ENCODE assay signal across 2 mouse cellular contexts in the genomic region with DNA sequence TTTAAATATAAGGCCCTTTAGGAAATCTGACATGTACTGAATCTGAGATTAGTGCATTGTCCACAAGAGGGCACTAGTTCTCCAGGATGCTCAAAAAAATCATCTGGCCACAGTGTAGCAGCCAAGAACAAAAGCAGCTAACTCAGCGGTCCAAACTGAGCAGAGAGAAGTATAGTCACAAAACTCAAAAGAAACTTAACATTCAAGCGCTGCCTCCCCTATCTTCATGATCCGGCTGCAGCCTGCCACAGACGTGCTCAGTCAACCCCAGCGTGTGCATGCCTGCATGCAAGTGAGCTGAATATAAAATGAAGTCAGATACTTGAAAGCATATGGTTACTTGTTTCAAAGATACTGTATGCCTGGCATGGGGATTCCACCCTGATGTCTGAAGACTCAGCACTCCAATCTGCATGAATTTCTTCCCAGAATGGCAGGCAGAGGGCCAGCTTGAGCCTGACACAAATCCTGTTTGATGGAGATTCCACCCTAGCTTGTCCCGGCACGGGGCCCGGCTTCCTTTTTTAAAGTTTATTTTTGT.
TF ChIP-seq lines count a peak whose summit lies in the region.

No protein-coding gene starts in this region.

TF ChIP-seq in CH12.LX, 34 proteins besides CTCF, POLR2A, EP300 and RAD21 (continued from another document):
- no peak for TF ChIP-seq JUND (conservative IDR thresholded peaks at IDR 0.05; ENCODE audit: low read depth, low read length)
- TF ChIP-seq ETS1 (conservative IDR thresholded peaks at IDR 0.05; ENCODE audit: low read depth, low read length): no peak
- TF ChIP-seq BHLHE40 (IDR thresholded peaks at IDR 0.05; ENCODE audit: low read depth, low read length): 0 out of 2 replicates have a peak, but pooled peaks have one; percentile 6
- TF ChIP-seq MAFK (IDR thresholded peaks at IDR 0.05; ENCODE audit: insufficient replicate concordance, low read length): peak; percentile 68; the same call in 1 of the 2 replicates
- no peak for TF ChIP-seq SIN3A (IDR thresholded peaks at IDR 0.05; ENCODE audit: low read length)
- no peak for TF ChIP-seq CHD1 (IDR thresholded peaks at IDR 0.05; ENCODE audit: low read depth, low read length)
- no peak for TF ChIP-seq MEF2A (IDR thresholded peaks at IDR 0.05; ENCODE audit: borderline replicate concordance, low read depth, low read length)
- peak; percentile 61 for TF ChIP-seq ZNF384 (IDR thresholded peaks at IDR 0.05; ENCODE audit: low read depth, low read length)
- no peak for TF ChIP-seq TBP (conservative IDR thresholded peaks at IDR 0.05; ENCODE audit: low read depth, low read length)
- TF ChIP-seq NRF1 (IDR thresholded peaks at IDR 0.05; ENCODE audit: low read depth, low read length): no peak
- no peak for TF ChIP-seq KAT2A (IDR thresholded peaks at IDR 0.05; ENCODE audit: insufficient replicate concordance, low read length)
- no peak for TF ChIP-seq MAX (IDR thresholded peaks at IDR 0.05; ENCODE audit: low read length)
- peak; percentile 45; the same call in 1 of the 2 replicates for TF ChIP-seq ZC3H11A (IDR thresholded peaks at IDR 0.05; ENCODE audit: low read depth, low read length)
- TF ChIP-seq RCOR1 (conservative IDR thresholded peaks at IDR 0.05; ENCODE audit: low read depth, low read length): no peak
- no peak for TF ChIP-seq TCF12 (IDR thresholded peaks at IDR 0.05; ENCODE audit: low read depth, low read length)
- TF ChIP-seq JUN (IDR thresholded peaks at IDR 0.05; ENCODE audit: insufficient read depth, low read depth, low read length): no peak
- 0 out of 2 replicates have a peak, but pooled peaks have one; percentile 46 for TF ChIP-seq MYC (IDR thresholded peaks at IDR 0.05; ENCODE audit: low read depth, low read length)
- no peak for TF ChIP-seq GABPA (IDR thresholded peaks at IDR 0.05; ENCODE audit: insufficient replicate concordance, low read depth, low read length)
- no peak for TF ChIP-seq UBTF (IDR thresholded peaks at IDR 0.05; ENCODE audit: low read depth, low read length)
- TF ChIP-seq CHD2 (IDR thresholded peaks at IDR 0.05; ENCODE audit: low read length): no peak
TF ChIP-seq in CH12.LX: peak in this region for 6.

TF ChIP-seq in myocyte, 11 proteins besides CTCF, POLR2A, EP300 and RAD21 (continued from another document):
- TF ChIP-seq REST (IDR thresholded peaks at IDR 0.05; ENCODE audit: insufficient read depth, insufficient read length): no peak
- TF ChIP-seq MYOG (IDR thresholded peaks at IDR 0.05; ENCODE audit: control insufficient read depth in 1 of 3, insufficient read depth in 1 of 3, insufficient read length in 2 of 3, low read depth in 2 of 3): no peak
- no peak for TF ChIP-seq POLR2AphosphoS2 (IDR thresholded peaks at IDR 0.05; ENCODE audit: insufficient read length, low read depth)
- TF ChIP-seq TCF12 (IDR thresholded peaks at IDR 0.05; ENCODE audit: insufficient read depth, poor library complexity, severe bottlenecking): no peak
- TF ChIP-seq SRF (IDR thresholded peaks at IDR 0.05; ENCODE audit: control insufficient read depth, insufficient read length, low read depth): no peak
- TF ChIP-seq TCF3 (IDR thresholded peaks at IDR 0.05; ENCODE audit: insufficient read length, low read depth): no peak
- no peak for TF ChIP-seq MYOD1 (IDR thresholded peaks at IDR 0.05; ENCODE audit: control insufficient read depth in 1 of 3, insufficient read length in 2 of 3, low read depth in 2 of 3)
- no peak for TF ChIP-seq E2F4 (IDR thresholded peaks at IDR 0.05; ENCODE audit: insufficient read depth)
